Mouse (Mus musculus) liver, embryonic 14.5 days (tissue): ENCODE measurements around the gene Epha4. TPM values are rescaled to one million over a fixed set of nuclear protein-coding genes. Genes with fewer than 3 reads are reported as not detected.

Source experiments
- ATAC-seq: fragments of 200-750 bp; cut with Nextera tagmentation; 2 replicates; pipeline ENCODE4 v1.8.0; 2017; ENCODE audit warnings: moderate number of reproducible peaks, mild to moderate bottlenecking, moderate library complexity; ENCODE audit not compliant: insufficient read depth
- DNase-seq, 3 experiments: peaks; one replicate each; pipeline ENCODE4 v3.0.0-alpha.2; 2012 to 2013; ENCODE audit warnings: low read depth in 3 of 3, low spot score in 3 of 3
- H3K27ac ChIP-seq: fragments of 300-500 bp; sonication (generic); 2 replicates; pipeline ENCODE4 v1.5.1; 2014; ENCODE audit warnings: moderate library complexity, mild to moderate bottlenecking, control low read depth, inconsistent platforms
- H3K27me3 ChIP-seq: fragments of 300-500 bp; sonication (generic); 2 replicates; pipeline ENCODE4 v1.6.1; 2014; ENCODE audit warnings: mild to moderate bottlenecking, low read length, moderate library complexity; ENCODE audit not compliant: control insufficient read depth, insufficient read depth
- H3K36me3 ChIP-seq: fragments of 300-500 bp; sonication (generic); replicated peaks from 2 replicates; pipeline ENCODE4 v1.6.1; 2014; ENCODE audit warnings: low read depth; ENCODE audit not compliant: control insufficient read depth, insufficient read depth
- H3K4me1 ChIP-seq, 2 experiments: fragments of 200-500 bp in 1 of 2; fragments of 300-500 bp in 1 of 2; sonication (generic) in 1 of 2; replicated peaks; 2 replicates each; pipeline ENCODE4 v1.6.1; 2012 to 2014; ENCODE audit warnings: antibody characterized with exemption in 1 of 2, inconsistent platforms in 1 of 2, low read length in 1 of 2; ENCODE audit not compliant: control insufficient read depth in 2 of 2, insufficient read depth in 2 of 2
- H3K4me2 ChIP-seq: fragments of 300-500 bp; sonication (generic); 2 replicates; pipeline ENCODE4 v1.6.1; 2014; ENCODE audit warnings: low read depth, mild to moderate bottlenecking, control low read depth, moderate library complexity
- H3K4me3 ChIP-seq, 2 experiments: fragments of 200-500 bp in 1 of 2; fragments of 300-500 bp in 1 of 2; sonication (generic) in 1 of 2; 2 replicates each; pipeline ENCODE4 v1.5.1; 2012 to 2014; ENCODE audit warnings: low read depth in 2 of 2, low read length in 2 of 2, mild to moderate bottlenecking in 2 of 2, control low read depth in 1 of 2, inconsistent platforms in 1 of 2, moderate library complexity in 1 of 2; ENCODE audit not compliant: insufficient read depth in 1 of 2
- H3K9ac ChIP-seq: fragments of 300-500 bp; sonication (generic); replicated peaks from 2 replicates; pipeline ENCODE4 v1.6.1; 2014; ENCODE audit warnings: mild to moderate bottlenecking, control low read depth, moderate library complexity
- H3K9me3 ChIP-seq: fragments of 300-500 bp; sonication (generic); 2 replicates; pipeline ENCODE4 v1.6.1; 2016; ENCODE audit warnings: low read length, mixed read lengths; ENCODE audit not compliant: control insufficient read depth
- CTCF ChIP-seq: IDR thresholded peaks from 2 replicates; pipeline ENCODE4 v1.5.1; 2016; ENCODE audit warnings: antibody characterized with exemption, low read depth, control low read depth
- EP300 ChIP-seq: IDR thresholded peaks from 2 replicates; pipeline ENCODE4 v1.6.1; 2016; ENCODE audit warnings: antibody characterized with exemption, low read depth
- WGBS: fragments of 180-500 bp; shearing (Covaris S2); extraction: QIAGEN DNeasy Blood & Tissue Kit; methylation state at CpG from one replicate; pipeline ENCODE4 v1.1.7; 2014; ENCODE audit not compliant: insufficient replicate concordance; 5-methylcytosine and 5-hydroxymethylcytosine counted together
- polyA plus RNA-seq, 2 experiments: library from polyadenylated mRNA; depleted of rRNA in 1 of 2; stranded (reverse) in 1 of 2; unstranded in 1 of 2; fragments of >200 nt; fragmentation: Nextera tagmentation in 1 of 2; extraction: Ambion mirVana in 1 of 2; gene quantifications; 2 replicates each; pipeline versions ENCODE4 v1.2.1 to v1.2.3; 2012 to 2014

Epha4 gene
- polyA plus RNA-seq, 2 experiments = 0.22 to 0.50 TPM

GRCm38 (mm10) chr1:77475808-77476413, 39.0 kb downstream of the Epha4 start:
- H3K4me1 ChIP-seq = peaks cover 0 to 2% of the 10 kb centered on the region in 2 experiments; a peak in 1 of 4 replicates
- no peak overlapping the region for H3K4me3 ChIP-seq
- H3K9ac ChIP-seq = no peak overlapping the region
- WGBS = 43% methylated on average over 3 of the region's 3 CpGs
- no peaks in the 10 kb centered on the region for H3K9me3 ChIP-seq
- H3K4me2 ChIP-seq = no peak overlapping the region
- no peak overlapping the region for H3K27ac ChIP-seq
- no peaks in the 10 kb centered on the region for H3K27me3 ChIP-seq
- H3K36me3 ChIP-seq = no peaks in the 10 kb centered on the region
- no peak for TF ChIP-seq CTCF
- TF ChIP-seq EP300 = no peak
- ATAC-seq (no peak), DNase-seq (no peak)

GRCm38 (mm10) chr1:77473446-77474376, 41.2 kb downstream of the Epha4 start:
- no peak for ATAC-seq
- Histone ChIP-seq H3K27me3 (no peaks in the 10 kb centered on the region), H3K9ac (no peak overlapping the region), H3K27ac (no peak overlapping the region), H3K4me3 (no peak overlapping the region), H3K36me3 (no peaks in the 10 kb centered on the region), H3K9me3 (no peaks in the 10 kb centered on the region), H3K4me1 (peaks cover 0 to 2% of the 10 kb centered on the region in 2 experiments; a peak in 1 of 4 replicates), H3K4me2 (no peak overlapping the region)
- TF ChIP-seq CTCF (no peak), EP300 (no peak)
- DNase-seq = no peak
- 44% methylated on average over 12 of the region's 12 CpGs for WGBS

- H3K27ac ChIP-seq = no peak overlapping the region
- H3K4me1 ChIP-seq = peaks cover 0 to 2% of the 10 kb centered on the region in 2 experiments; a peak in 1 of 4 replicates
- H3K27me3 ChIP-seq = no peaks in the 10 kb centered on the region
- H3K4me2 ChIP-seq = no peak overlapping the region
- H3K4me3 ChIP-seq = no peak overlapping the region
- DNase-seq (no peak), ATAC-seq (no peak)
- H3K9me3 ChIP-seq = no peaks in the 10 kb centered on the region
- no peaks in the 10 kb centered on the region for H3K36me3 ChIP-seq
- H3K9ac ChIP-seq = no peak overlapping the region
- WGBS = 60% methylated on average over 2 of the region's 2 CpGs
- TF ChIP-seq CTCF (no peak), EP300 (no peak)
Measured at GRCm38 (mm10) chr1:77472566-77472965, 42.3 kb downstream of the Epha4 start.

GRCm38 (mm10) chr1:77471447-77471846, 43.4 kb downstream of the Epha4 start:
- no peaks in the 10 kb centered on the region for H3K27me3 ChIP-seq
- H3K4me3 ChIP-seq = no peak overlapping the region
- no peak overlapping the region for H3K9ac ChIP-seq
- 48% methylated on average over 5 of the region's 5 CpGs for WGBS
- H3K9me3 ChIP-seq = no peaks in the 10 kb centered on the region
- TF ChIP-seq EP300 (no peak), CTCF (no peak)
- peaks cover 0 to 2% of the 10 kb centered on the region in 2 experiments; a peak in 1 of 4 replicates for H3K4me1 ChIP-seq
- no peak for DNase-seq
- ATAC-seq = no peak
- H3K27ac ChIP-seq = no peak overlapping the region
- no peaks in the 10 kb centered on the region for H3K36me3 ChIP-seq
- no peak overlapping the region for H3K4me2 ChIP-seq

- Histone ChIP-seq H3K4me2 (no peak overlapping the region), H3K4me3 (no peak overlapping the region), H3K9ac (no peak overlapping the region), H3K36me3 (no peaks in the 10 kb centered on the region), H3K9me3 (no peaks in the 10 kb centered on the region), H3K27ac (no peak overlapping the region), H3K27me3 (no peaks in the 10 kb centered on the region), H3K4me1 (peaks cover 0 to 2% of the 10 kb centered on the region in 2 experiments; a peak in 1 of 4 replicates)
- WGBS = 37% methylated on average over 5 of the region's 5 CpGs
- no peak for DNase-seq
- ATAC-seq = no peak
- TF ChIP-seq CTCF (no peak), EP300 (no peak)
Measured at GRCm38 (mm10) chr1:77471037-77471436, 43.9 kb downstream of the Epha4 start.
